Mouse (Mus musculus): Measurements from ENCODE around the gene Cdc42ep1. TPM values are rescaled to one million over a fixed set of nuclear protein-coding genes. Genes with fewer than 3 reads are reported as not detected.

Cdc42ep1 gene
- polyA plus RNA-seq, 1 experiment = 29.6 TPM

GRCm38 (mm10) chr15:78899740-78900584 is 57.5 kb downstream of the Cdc42ep1 start, which contains the start of gene Sh3bp1:
Gene Sh3bp1 (plus strand): TSS chr15:78899768.
- Histone ChIP-seq H3K27me3 (ENCODE audit: control insufficient read depth, insufficient read depth, low read length) (no peaks in the 10 kb centered on the region), H3K4me3 (ENCODE audit: extremely low read depth, insufficient read depth, insufficient read length) (peak within 1 kb of the TSS; percentile 89), H3K36me3 (ENCODE audit: control insufficient read depth, insufficient read depth, low read length) (peaks cover 9% of the 10 kb centered on the region; the same call in 1 of the 2 replicates), H3K27ac (ENCODE audit: insufficient read depth, low read length) (peak within 1 kb of the TSS; percentile 85), H3K4me1 (ENCODE audit: control insufficient read depth, insufficient read depth, insufficient read length) (peaks cover 32% of the 10 kb centered on the region)
- TF ChIP-seq POLR2A (IDR thresholded peaks at IDR 0.05; ENCODE audit: low read depth, low read length) = peak; percentile 31
- TF ChIP-seq CTCF (IDR thresholded peaks at IDR 0.05; ENCODE audit: extremely low read depth, insufficient read depth, insufficient read length, insufficient replicate concordance) = no peak
- peak in 1 of 2 experiments; percentile 72 for DNase-seq (ENCODE audit: low read depth in 1 of 2, low spot score in 2 of 2)
- WGBS = 1% methylated on average over 47 of the region's 47 CpGs

Other genes starting within 250 kb of the Cdc42ep1 start
- 136 and 148 TPM in 2 replicates for gene Cyth4, start 245.6 kb upstream of the Cdc42ep1 start, polyA plus RNA-seq (2012; rRNA removed)
- gene Elfn2, start 123.9 kb upstream of the Cdc42ep1 start, polyA plus RNA-seq (2012; rRNA removed) = 0.20 and 0.29 TPM in 2 replicates
- 66.0 and 78.6 TPM in 2 replicates for gene Mfng, start 69.1 kb upstream of the Cdc42ep1 start, polyA plus RNA-seq (2012; rRNA removed)
- gene Card10, start 39.6 kb upstream of the Cdc42ep1 start, polyA plus RNA-seq (2012; rRNA removed) = 6.4 and 7.4 TPM in 2 replicates
- 0.32 and 0.73 TPM in 2 replicates for gene Lgals2, start 12.9 kb downstream of the Cdc42ep1 start, polyA plus RNA-seq (2012; rRNA removed)
- 70.2 and 89.3 TPM in 2 replicates for gene Gga1, start 34.6 kb downstream of the Cdc42ep1 start, polyA plus RNA-seq (2012; rRNA removed)
- 0.12 and 0.13 TPM in 2 replicates for gene Gm49510, start 57.0 kb downstream of the Cdc42ep1 start, polyA plus RNA-seq (2012; rRNA removed)
- 182 and 272 TPM in 2 replicates for gene Sh3bp1, start 57.1 kb downstream of the Cdc42ep1 start, polyA plus RNA-seq (2012; rRNA removed)
- gene Pdxp, start 71.3 kb downstream of the Cdc42ep1 start, polyA plus RNA-seq (2012; rRNA removed) = 13.1 and 23.5 TPM in 2 replicates
- 75.4 and 93.0 TPM in 2 replicates for gene Lgals1, start 84.1 kb downstream of the Cdc42ep1 start, polyA plus RNA-seq (2012; rRNA removed)
- gene Nol12, start 92.3 kb downstream of the Cdc42ep1 start, polyA plus RNA-seq (2012; rRNA removed) = 14.2 TPM in 2 replicates
- 40.9 and 44.8 TPM in 2 replicates for gene Triobp, start 105.1 kb downstream of the Cdc42ep1 start, polyA plus RNA-seq (2012; rRNA removed)
- gene H1f0, start 185.8 kb downstream of the Cdc42ep1 start, polyA plus RNA-seq (2012; rRNA removed) = 14.3 and 25.4 TPM in 2 replicates
- 0.39 and 1.0 TPM in 2 replicates for gene Galr3, start 199.3 kb downstream of the Cdc42ep1 start, polyA plus RNA-seq (2012; rRNA removed)
- gene Ankrd54, start 220.3 kb downstream of the Cdc42ep1 start, polyA plus RNA-seq (2012; rRNA removed) = 57.3 and 78.9 TPM in 2 replicates
- 85.7 and 97.2 TPM in 2 replicates for gene Eif3l, start 232.6 kb downstream of the Cdc42ep1 start, polyA plus RNA-seq (2012; rRNA removed)